Mouse (Mus musculus) megakaryocyte, embryonic 14.5 days (primary cell): ENCODE data around the gene Casp3.

Source experiments
- FLI1 ChIP-seq: IDR thresholded peaks from 2 replicates; pipeline ENCODE4 v1.6.1; 2012; ENCODE audit warnings: low read length, inconsistent platforms, mixed read lengths
- GATA1 ChIP-seq: IDR thresholded peaks from 3 replicates; pipeline ENCODE4 v1.6.1; 2012; ENCODE audit warnings: mixed read lengths, low read length, inconsistent platforms, borderline replicate concordance

- TF ChIP-seq FLI1: no peak
- no peak for TF ChIP-seq GATA1
Observed at GRCm38 (mm10) chr8:46600959-46601707, 16.0 kb upstream of the Casp3 start.
